Mouse (Mus musculus) limb, embryonic 14.5 days (tissue): ENCODE data around the gene Kif26a. TPM values are rescaled to one million over a fixed set of nuclear protein-coding genes. Genes with fewer than 3 reads are reported as not detected.

Experiments
- ATAC-seq: fragments of 200-750 bp; cut with Nextera tagmentation; 2 replicates; pipeline ENCODE4 v1.8.0; 2017; ENCODE audit warnings: low read depth, moderate number of reproducible peaks, moderate TSS enrichment; ENCODE audit not compliant: low FRiP score
- DNase-seq: peaks from one replicate; pipeline ENCODE4 v3.0.0-alpha.2; 2015; ENCODE audit warnings: low spot score
- H3K27ac ChIP-seq: fragments of 300-500 bp; sonication (generic); replicated peaks from 2 replicates; pipeline ENCODE4 v1.5.1; 2014; ENCODE audit warnings: low read depth, mild to moderate bottlenecking, low read length, moderate library complexity, mixed read lengths
- H3K27me3 ChIP-seq: fragments of 300-500 bp; sonication (generic); 2 replicates; pipeline ENCODE4 v1.6.1; 2014; ENCODE audit warnings: low read length, mixed read lengths; ENCODE audit not compliant: control insufficient read depth, insufficient read depth
- H3K36me3 ChIP-seq: fragments of 300-500 bp; sonication (generic); 2 replicates; pipeline ENCODE4 v1.6.1; 2014; ENCODE audit warnings: mild to moderate bottlenecking, low read length, moderate library complexity, mixed read lengths; ENCODE audit not compliant: control insufficient read depth, insufficient read depth
- H3K4me1 ChIP-seq: fragments of 300-500 bp; sonication (generic); 2 replicates; pipeline ENCODE4 v1.6.1; 2014; ENCODE audit warnings: antibody characterized with exemption, low read length, mixed read lengths; ENCODE audit not compliant: control insufficient read depth, insufficient read depth
- H3K4me2 ChIP-seq: fragments of 300-500 bp; sonication (generic); replicated peaks from 2 replicates; pipeline ENCODE4 v1.6.1; 2014; ENCODE audit warnings: low read depth, mild to moderate bottlenecking, low read length, moderate library complexity; ENCODE audit not compliant: severe bottlenecking
- H3K4me3 ChIP-seq: fragments of 300-500 bp; sonication (generic); replicated peaks from 2 replicates; pipeline ENCODE4 v1.5.1; 2014; ENCODE audit warnings: low read length
- H3K9ac ChIP-seq: fragments of 300-500 bp; sonication (generic); 2 replicates; pipeline ENCODE4 v1.6.1; 2014; ENCODE audit warnings: mild to moderate bottlenecking, low read depth, low read length, moderate library complexity; ENCODE audit not compliant: severe bottlenecking
- H3K9me3 ChIP-seq: fragments of 300-500 bp; sonication (generic); 2 replicates; pipeline ENCODE4 v1.6.1; 2016; ENCODE audit warnings: low read length; ENCODE audit not compliant: control insufficient read depth
- POLR2A ChIP-seq: fragments of 200-500 bp; IDR thresholded peaks from 2 replicates; pipeline ENCODE4 v1.8.0; 2012; ENCODE audit warnings: inconsistent platforms, mild to moderate bottlenecking, moderate library complexity, borderline replicate concordance; ENCODE audit not compliant: insufficient read depth, insufficient read length; ENCODE audit errors: extremely low read depth
- WGBS: fragments of 180-500 bp; shearing (Covaris S2); extraction: QIAGEN DNeasy Blood & Tissue Kit; methylation state at CpG from one replicate; pipeline ENCODE4 v1.1.7; 2014; 5-methylcytosine and 5-hydroxymethylcytosine counted together
- microRNA counts: library from miRNA; unstranded; fragments of <30 nt; microRNA quantifications from one replicate; lab custom pipeline; 2016
- microRNA-seq: library from miRNA; unstranded; fragments of <30 nt; microRNA quantifications from one replicate; pipeline ENCODE4, GENCODE M21; 2016
- polyA plus RNA-seq, 2 experiments: library from polyadenylated mRNA; depleted of rRNA in 1 of 2; stranded (reverse) in 1 of 2; unstranded in 1 of 2; fragments of >200 nt; fragmentation: Nextera tagmentation in 1 of 2; extraction: Ambion mirVana in 1 of 2; gene quantifications; 2 replicates each; pipeline versions ENCODE4 v1.2.1 to v1.2.3; 2012 to 2014

The Kif26a gene
- polyA plus RNA-seq, 2 experiments = 6.2 to 21.6 TPM

DNA sequence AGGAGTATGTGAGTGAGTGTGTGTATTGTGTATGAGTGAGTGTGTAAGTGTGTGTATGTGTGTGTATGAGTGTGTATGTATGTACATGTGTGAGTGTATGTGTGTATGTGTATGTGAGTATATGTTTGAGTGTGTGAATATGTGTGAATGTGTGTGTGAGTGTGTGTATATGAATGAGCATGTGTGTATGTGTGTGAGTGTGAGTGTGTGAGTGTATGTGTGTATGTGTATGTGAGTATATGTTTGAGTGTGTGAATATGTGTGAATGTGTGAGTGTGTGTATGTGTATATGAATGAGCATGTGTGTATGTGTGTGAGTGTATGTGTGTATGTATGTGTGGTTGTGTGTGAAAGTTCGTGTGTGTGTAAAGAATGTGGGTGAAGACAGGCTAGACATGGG, 80.2 kb downstream of the Kif26a start:
- TF ChIP-seq POLR2A = no peak
- no peak for ATAC-seq
- no peak overlapping the region for H3K4me2 ChIP-seq
- peaks cover 5% of the 10 kb centered on the region for H3K4me1 ChIP-seq
- no peaks in the 10 kb centered on the region for H3K27me3 ChIP-seq
- WGBS = 65% methylated on average over 1 of the region's 1 CpGs
- DNase-seq = no peak
- H3K9me3 ChIP-seq = no peaks in the 10 kb centered on the region
- H3K9ac ChIP-seq = no peak overlapping the region
- H3K4me3 ChIP-seq = no peak overlapping the region
- no peak overlapping the region for H3K27ac ChIP-seq
- no peaks in the 10 kb centered on the region for H3K36me3 ChIP-seq

DNA sequence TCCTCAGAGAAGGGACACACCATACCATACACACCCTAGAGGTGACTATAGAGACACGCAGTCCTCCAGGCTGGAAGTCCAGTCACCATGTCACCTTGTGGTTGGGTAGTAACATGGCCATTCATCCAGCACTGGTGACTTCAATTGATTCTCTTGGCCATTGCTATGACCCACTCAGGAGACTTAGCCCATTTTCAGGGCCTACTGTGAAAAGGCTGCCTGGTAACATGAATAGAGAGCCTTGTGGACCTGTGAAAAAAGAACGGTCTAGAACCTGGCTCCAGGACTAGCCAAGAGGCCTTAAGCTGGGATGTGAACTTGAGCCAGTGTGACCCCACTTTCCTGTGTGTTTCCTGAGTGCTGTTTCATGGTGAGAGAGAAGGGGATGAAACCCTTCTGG, 80.6 kb downstream of the Kif26a start:
- DNase-seq (no peak), ATAC-seq (no peak)
- Histone ChIP-seq H3K27me3 (no peaks in the 10 kb centered on the region), H3K36me3 (no peaks in the 10 kb centered on the region), H3K4me2 (no peak overlapping the region), H3K4me1 (peaks cover 3% of the 10 kb centered on the region), H3K9ac (no peak overlapping the region), H3K27ac (no peak overlapping the region), H3K4me3 (no peak overlapping the region), H3K9me3 (no peaks in the 10 kb centered on the region)
- no peak for TF ChIP-seq POLR2A
- WGBS = 100% methylated on average over 2 of the region's 2 CpGs

DNA sequence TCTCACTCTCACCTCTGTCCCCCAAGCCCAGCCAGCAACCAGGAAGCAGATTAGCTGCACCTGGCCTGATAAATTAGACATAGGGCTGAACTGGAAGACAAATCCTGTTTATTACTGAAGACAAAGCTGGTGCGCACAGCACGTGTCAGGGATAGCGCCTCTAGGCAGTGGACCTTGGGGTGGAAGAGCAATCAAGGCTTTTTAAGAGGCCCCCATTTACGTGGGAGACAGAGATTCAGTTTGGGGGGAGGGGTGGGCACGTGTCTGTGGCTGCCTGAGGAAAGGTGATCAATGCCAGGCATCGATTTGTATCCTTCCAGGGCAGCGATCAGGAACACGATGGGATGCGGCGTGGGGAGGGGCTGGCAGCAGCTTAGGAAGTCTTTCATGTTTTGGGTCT, 83.1 kb downstream of the Kif26a start:
- Histone ChIP-seq H3K9ac (no peak overlapping the region), H3K9me3 (no peaks in the 10 kb centered on the region), H3K27me3 (no peaks in the 10 kb centered on the region), H3K27ac (no peak overlapping the region), H3K4me3 (no peak overlapping the region), H3K4me2 (no peak overlapping the region), H3K4me1 (0 out of 2 replicates have a peak, but pooled peaks cover 5% of the 10 kb centered on the region), H3K36me3 (no peaks in the 10 kb centered on the region)
- DNase-seq (no peak), ATAC-seq (no peak)
- no peak for TF ChIP-seq POLR2A
- 52% methylated on average over 10 of the region's 10 CpGs for WGBS

DNA sequence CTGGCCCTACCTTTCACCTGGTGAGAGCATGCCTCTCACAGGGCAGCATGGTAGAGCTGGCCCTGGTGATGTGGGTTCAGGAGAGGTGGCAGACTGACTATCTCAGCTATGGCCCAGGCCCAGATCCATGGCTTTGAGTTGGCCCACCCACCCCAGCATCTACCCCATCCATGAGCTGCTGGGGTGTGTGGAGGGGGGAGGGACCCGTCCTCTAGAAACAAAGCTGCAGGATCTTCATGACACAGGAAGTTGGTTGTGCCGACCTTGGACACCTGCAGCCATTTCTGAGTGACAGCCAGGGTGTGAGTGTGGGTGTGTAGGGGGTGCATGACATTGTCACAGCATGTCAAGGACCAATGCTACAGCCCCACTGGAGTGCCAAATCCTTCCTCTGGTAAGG, 84.2 kb downstream of the Kif26a start:
- Histone ChIP-seq H3K4me2 (no peak overlapping the region), H3K4me1 (0 out of 2 replicates have a peak, but pooled peaks cover 8% of the 10 kb centered on the region), H3K9ac (no peak overlapping the region), H3K27ac (no peak overlapping the region), H3K36me3 (no peaks in the 10 kb centered on the region), H3K4me3 (no peak overlapping the region), H3K9me3 (no peaks in the 10 kb centered on the region), H3K27me3 (no peaks in the 10 kb centered on the region)
- ATAC-seq (no peak), DNase-seq (no peak)
- WGBS = 57% methylated on average over 2 of the region's 2 CpGs
- no peak for TF ChIP-seq POLR2A

MicroRNAs within 50 kb of the gene (microRNA counts, 519-probe panel; counts per million panel counts)
- 4,661 counts per million, percentile 92 among the panel's probes with 10 or more counts for microRNA mmu-miR-203 (lab: Ali Mortazavi, UCI)

Small RNA genes lying within 50 kb of the gene (microRNA-seq; reads per million reads assigned to microRNA genes)
- gene Mir203 (42,639 reads per million, percentile 98 among the genes with 10 or more reads in this experiment), gene Mir3073a (not detected), gene Mir3073b (not detected)

Other genes with a start within 250 kb of the Kif26a start
- gene Ppp1r13b, start 238.1 kb upstream of the Kif26a start, polyA plus RNA-seq (2012; rRNA removed) = 16.8 and 18.5 TPM in 2 replicates
- gene Ppp1r13b, start 238.1 kb upstream of the Kif26a start, polyA plus RNA-seq (2014; fragmentation: Nextera tagmentation; extraction: Ambion mirVana) = 17.3 and 19.4 TPM in 2 replicates
- 162 and 174 TPM in 2 replicates for gene Atp5mpl, start 179.2 kb upstream of the Kif26a start, polyA plus RNA-seq (2012; rRNA removed)
- 598 and 677 TPM in 2 replicates for gene Atp5mpl, start 179.2 kb upstream of the Kif26a start, polyA plus RNA-seq (2014; fragmentation: Nextera tagmentation; extraction: Ambion mirVana)
- 0.78 and 0.81 TPM in 2 replicates for gene Tdrd9, start 174.6 kb upstream of the Kif26a start, polyA plus RNA-seq (2012; rRNA removed)
- gene Tdrd9, start 174.6 kb upstream of the Kif26a start, polyA plus RNA-seq (2014; fragmentation: Nextera tagmentation; extraction: Ambion mirVana) = 0.23 and 0.40 TPM in 2 replicates
- not detected in 2 replicates for gene Rd3l, start 164.9 kb upstream of the Kif26a start, polyA plus RNA-seq (2012; rRNA removed)
- not detected in 2 replicates for gene Rd3l, start 164.9 kb upstream of the Kif26a start, polyA plus RNA-seq (2014; fragmentation: Nextera tagmentation; extraction: Ambion mirVana)
- gene Aspg, start 39.5 kb upstream of the Kif26a start, polyA plus RNA-seq (2012; rRNA removed) = 4.7 and 6.1 TPM in 2 replicates
- 2.1 and 2.5 TPM in 2 replicates for gene Aspg, start 39.5 kb upstream of the Kif26a start, polyA plus RNA-seq (2014; fragmentation: Nextera tagmentation; extraction: Ambion mirVana)